Mouse (Mus musculus) hindbrain, embryonic 11.5 days (tissue): ENCODE measurements around the gene Gfod1. TPM values are rescaled to one million over a fixed set of nuclear protein-coding genes. Genes with fewer than 3 reads are reported as not detected.
A peak's percentile ranks its signal among the peaks of the same experiment; 100 is the strongest.

Source experiments
- ATAC-seq: fragments of 200-750 bp; cut with Nextera tagmentation; 2 replicates; pipeline ENCODE4 v1.8.0; 2017; ENCODE audit warnings: mild to moderate bottlenecking, moderate TSS enrichment, moderate library complexity; ENCODE audit not compliant: low FRiP score
- DNase-seq: peaks from one replicate; pipeline ENCODE4 v3.0.0-alpha.2; 2015; ENCODE audit warnings: low spot score
- H3K27ac ChIP-seq: fragments of 300-500 bp; sonication (generic); 2 replicates; pipeline ENCODE4 v1.5.1; 2014; ENCODE audit warnings: mild to moderate bottlenecking, low read depth, low read length
- H3K27me3 ChIP-seq: fragments of 300-500 bp; sonication (generic); 2 replicates; pipeline ENCODE4 v1.6.1; 2014; ENCODE audit warnings: mild to moderate bottlenecking, low read length, moderate library complexity, mixed read lengths; ENCODE audit not compliant: control insufficient read depth, insufficient read depth
- H3K36me3 ChIP-seq: fragments of 300-500 bp; sonication (generic); 2 replicates; pipeline ENCODE4 v1.6.1; 2014; ENCODE audit warnings: mild to moderate bottlenecking, low read length, moderate library complexity, mixed read lengths; ENCODE audit not compliant: control insufficient read depth, insufficient read depth
- H3K4me1 ChIP-seq: fragments of 300-500 bp; sonication (generic); replicated peaks from 2 replicates; pipeline ENCODE4 v1.6.1; 2014; ENCODE audit warnings: low read length, mixed read lengths; ENCODE audit not compliant: control insufficient read depth, insufficient read depth
- H3K4me2 ChIP-seq: fragments of 300-500 bp; sonication (generic); replicated peaks from 2 replicates; pipeline ENCODE4 v1.6.1; 2014; ENCODE audit warnings: mild to moderate bottlenecking, low read depth, low read length
- H3K4me3 ChIP-seq: fragments of 300-500 bp; sonication (generic); 2 replicates; pipeline ENCODE4 v1.5.1; 2014; ENCODE audit warnings: low read depth, low read length
- H3K9ac ChIP-seq: fragments of 300-500 bp; sonication (generic); 2 replicates; pipeline ENCODE4 v1.6.1; 2014; ENCODE audit warnings: low read depth, low read length
- H3K9me3 ChIP-seq: fragments of 300-500 bp; sonication (generic); 2 replicates; pipeline ENCODE4 v1.6.1; 2016; ENCODE audit warnings: low read length; ENCODE audit not compliant: control insufficient read depth
- WGBS: fragments of 180-500 bp; shearing (Covaris S2); extraction: QIAGEN DNeasy Blood & Tissue Kit; methylation state at CpG from one replicate; pipeline ENCODE4 v1.1.7; 2014; 5-methylcytosine and 5-hydroxymethylcytosine counted together
- polyA plus RNA-seq: library from polyadenylated mRNA; unstranded; fragments of >200 nt; fragmentation: Nextera tagmentation; extraction: Ambion mirVana; gene quantifications from 2 replicates; pipeline ENCODE4 v1.2.1, GENCODE M21; 2014

Gene Gfod1
- polyA plus RNA-seq, 1 experiment from 2014 or later = 0.77 TPM

DNA sequence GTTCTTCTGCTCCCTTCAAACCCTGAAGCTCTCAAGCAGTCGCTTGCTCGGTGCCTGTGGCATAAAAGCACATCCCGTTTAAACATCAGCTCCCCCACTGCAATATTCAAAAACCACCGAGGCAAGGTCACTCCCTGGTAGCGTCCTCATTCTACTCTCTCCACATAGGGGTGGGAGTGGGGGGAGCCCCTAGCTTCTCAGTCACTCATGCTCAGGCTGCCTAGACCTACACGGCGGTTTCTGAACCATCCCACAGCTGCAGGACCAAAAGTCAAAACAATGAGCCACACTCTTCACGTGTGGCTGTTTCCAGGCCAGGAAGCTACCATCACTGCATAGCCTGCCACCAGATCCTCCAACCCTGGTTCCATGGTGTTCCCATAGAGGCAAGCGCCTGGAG is 53.9 kb downstream of the Gfod1 start:
- Histone ChIP-seq H3K4me2 (no peak overlapping the region), H3K4me1 (no peaks in the 10 kb centered on the region), H3K36me3 (no peaks in the 10 kb centered on the region), H3K4me3 (no peak overlapping the region), H3K27me3 (no peaks in the 10 kb centered on the region), H3K9me3 (no peaks in the 10 kb centered on the region), H3K9ac (no peak overlapping the region), H3K27ac (no peak overlapping the region)
- 86% methylated on average over 9 of the region's 9 CpGs for WGBS
- ATAC-seq (no peak), DNase-seq (no peak)

DNA sequence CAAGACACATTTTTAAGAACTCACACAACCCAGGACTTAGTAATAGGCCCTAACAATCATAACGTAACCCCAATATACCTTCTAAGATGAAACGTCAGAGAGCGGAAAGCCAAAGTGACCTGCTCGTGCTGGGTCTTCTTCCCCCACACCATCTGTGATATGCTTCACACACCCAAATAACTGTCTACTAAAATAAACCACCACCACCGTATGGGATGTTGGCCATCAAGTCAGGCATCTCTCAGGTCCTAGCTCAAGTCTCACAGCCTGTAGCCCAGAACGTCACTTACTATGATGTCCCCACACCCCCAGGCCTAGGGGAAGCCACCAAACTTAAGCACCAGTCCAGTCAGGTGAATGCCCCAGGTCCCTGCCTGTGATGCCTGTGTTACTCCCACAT is 55.6 kb downstream of the Gfod1 start:
- WGBS = 92% methylated on average over 6 of the region's 6 CpGs
- H3K27me3 ChIP-seq = no peaks in the 10 kb centered on the region

DNA sequence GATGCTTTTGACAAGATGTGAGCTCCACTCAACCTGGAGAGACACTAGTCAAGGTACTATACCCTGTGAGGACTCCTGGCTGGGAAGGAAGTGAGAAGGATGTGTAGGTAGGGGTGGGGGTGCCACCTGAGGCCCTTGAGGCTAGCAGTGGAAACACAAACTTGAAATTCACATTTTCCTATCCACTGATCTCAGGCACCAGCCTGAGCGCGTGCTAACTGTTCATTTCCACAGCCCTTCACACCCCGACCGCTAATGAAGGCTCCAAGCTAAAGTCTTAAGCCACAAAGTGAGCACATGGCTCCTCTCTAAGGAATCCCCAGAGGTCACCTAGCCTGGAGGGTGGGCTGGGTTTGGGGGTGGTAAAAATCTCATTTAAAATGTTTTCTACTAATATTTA is 57.1 kb downstream of the Gfod1 start:
- no peak overlapping the region for H3K27ac ChIP-seq
- H3K4me1 ChIP-seq = no peaks in the 10 kb centered on the region
- DNase-seq (no peak), ATAC-seq (no peak)
- H3K9me3 ChIP-seq = no peaks in the 10 kb centered on the region
- no peak overlapping the region for H3K4me2 ChIP-seq
- no peak overlapping the region for H3K9ac ChIP-seq
- H3K27me3 ChIP-seq = no peaks in the 10 kb centered on the region
- no peak overlapping the region for H3K4me3 ChIP-seq
- H3K36me3 ChIP-seq = no peaks in the 10 kb centered on the region
- WGBS = 95% methylated on average over 4 of the region's 4 CpGs

More for the DNA sequence above, 55.6 kb downstream of the Gfod1 start:
- ATAC-seq (no peak), DNase-seq (no peak)
- Histone ChIP-seq H3K27ac (no peak overlapping the region), H3K4me1 (no peaks in the 10 kb centered on the region), H3K9me3 (no peaks in the 10 kb centered on the region), H3K4me3 (no peak overlapping the region), H3K36me3 (no peaks in the 10 kb centered on the region), H3K4me2 (no peak overlapping the region), H3K9ac (no peak overlapping the region)

DNA sequence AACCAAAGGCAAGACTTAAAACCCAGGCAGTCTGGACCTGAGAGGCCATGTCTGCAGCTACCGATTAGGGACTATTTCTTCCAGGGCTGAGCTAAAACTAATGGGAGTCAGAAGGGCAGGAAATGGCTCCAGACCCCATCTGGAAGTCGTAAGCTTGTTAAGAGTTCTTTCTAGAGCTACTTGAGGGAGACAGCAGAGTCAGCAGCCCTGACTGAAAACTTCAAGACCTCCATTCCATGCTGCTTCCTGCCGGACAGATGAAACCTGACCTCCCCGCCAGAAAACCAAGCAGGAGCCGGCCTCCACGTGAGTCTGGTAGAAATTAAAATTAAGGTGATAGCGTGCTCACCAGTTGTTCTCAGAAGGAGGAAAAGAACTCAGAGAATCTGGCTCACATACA is 60.2 kb downstream of the Gfod1 start:
- 62% methylated on average over 7 of the region's 7 CpGs for WGBS
- Histone ChIP-seq H3K9me3 (no peaks in the 10 kb centered on the region), H3K4me1 (no peaks in the 10 kb centered on the region), H3K27ac (no peak overlapping the region), H3K36me3 (no peaks in the 10 kb centered on the region), H3K4me3 (no peak overlapping the region), H3K27me3 (no peaks in the 10 kb centered on the region), H3K4me2 (no peak overlapping the region), H3K9ac (no peak overlapping the region)
- ATAC-seq = no peak
- no peak for DNase-seq

DNA sequence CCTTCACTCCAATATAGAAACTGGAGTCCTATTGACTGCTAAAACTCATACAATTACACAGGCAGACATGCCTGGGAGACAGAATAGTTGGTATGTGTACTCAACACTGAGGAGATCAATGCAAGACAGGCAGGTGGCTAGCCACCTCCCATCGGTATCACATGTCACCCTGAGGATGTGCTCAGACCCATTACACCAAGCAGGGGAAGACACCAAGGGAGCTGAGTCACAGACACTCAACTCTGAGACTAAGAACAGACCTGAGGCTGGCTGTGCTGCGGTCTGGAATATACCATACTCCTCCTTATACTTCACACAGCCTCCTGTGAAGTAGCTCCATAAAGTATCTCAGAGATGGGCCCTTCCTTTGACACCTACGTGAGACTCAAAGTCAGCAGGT is 60.7 kb downstream of the Gfod1 start:
- no peak overlapping the region for H3K4me3 ChIP-seq
- no peak for ATAC-seq
- no peaks in the 10 kb centered on the region for H3K9me3 ChIP-seq
- H3K27me3 ChIP-seq = no peaks in the 10 kb centered on the region
- no peak for DNase-seq
- H3K4me2 ChIP-seq = no peak overlapping the region
- H3K27ac ChIP-seq = no peak overlapping the region
- no peak overlapping the region for H3K9ac ChIP-seq
- no peaks in the 10 kb centered on the region for H3K4me1 ChIP-seq
- WGBS = 93% methylated on average over 3 of the region's 3 CpGs
- no peaks in the 10 kb centered on the region for H3K36me3 ChIP-seq

DNA sequence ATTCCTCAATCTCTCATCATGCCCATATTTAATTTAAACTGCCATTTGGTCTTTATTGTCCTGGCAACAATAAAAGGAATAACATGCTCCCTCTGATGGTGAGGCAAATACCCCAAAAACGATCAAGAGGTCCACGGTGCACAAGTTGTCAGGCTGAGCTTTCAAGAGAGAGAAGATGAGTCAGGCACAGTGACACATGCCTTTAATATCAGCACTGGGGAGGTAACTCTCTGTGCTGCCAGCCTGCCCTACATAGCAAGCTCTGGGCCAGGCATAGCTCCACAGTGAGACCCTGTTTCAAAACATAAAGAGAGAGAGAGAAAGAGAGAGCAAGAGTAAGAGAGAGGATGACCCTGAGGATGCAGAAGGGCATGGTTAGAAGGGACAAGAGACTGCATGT is 62.2 kb downstream of the Gfod1 start:
- Histone ChIP-seq H3K27ac (no peak overlapping the region), H3K27me3 (no peaks in the 10 kb centered on the region), H3K4me1 (no peaks in the 10 kb centered on the region), H3K9me3 (no peaks in the 10 kb centered on the region), H3K4me2 (no peak overlapping the region), H3K9ac (no peak overlapping the region), H3K4me3 (no peak overlapping the region), H3K36me3 (no peaks in the 10 kb centered on the region)
- no peak for ATAC-seq
- no peak for DNase-seq
- WGBS = 92% methylated on average over 2 of the region's 2 CpGs

DNA sequence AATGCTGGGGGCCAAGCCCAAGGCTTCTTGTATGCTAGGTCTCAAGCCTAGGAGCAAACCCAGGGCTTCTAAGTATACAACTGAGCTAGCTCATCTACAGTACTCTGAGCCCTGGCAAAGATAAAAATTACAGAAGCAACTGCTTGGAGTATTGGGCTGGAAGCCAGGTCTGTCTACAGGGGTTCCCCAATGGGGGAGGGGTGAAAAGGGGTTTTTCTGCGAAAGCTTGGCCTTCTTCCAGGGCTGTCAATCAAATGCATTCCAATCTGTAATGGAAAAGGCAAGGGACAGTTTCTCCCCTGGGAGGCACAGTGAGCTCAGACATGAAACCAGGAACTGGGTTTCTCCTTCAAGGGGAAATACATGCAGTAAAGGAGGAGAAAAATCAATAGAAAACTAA is 62.9 kb downstream of the Gfod1 start:
- no peak overlapping the region for H3K4me2 ChIP-seq
- ATAC-seq (no peak), DNase-seq (peak; percentile 41)
- no peak overlapping the region for H3K27ac ChIP-seq
- no peak overlapping the region for H3K4me3 ChIP-seq
- H3K9ac ChIP-seq = no peak overlapping the region
- no peaks in the 10 kb centered on the region for H3K9me3 ChIP-seq
- H3K27me3 ChIP-seq = no peaks in the 10 kb centered on the region
- H3K4me1 ChIP-seq = no peaks in the 10 kb centered on the region
- no peaks in the 10 kb centered on the region for H3K36me3 ChIP-seq
- 46% methylated on average over 1 of the region's 1 CpGs for WGBS

DNA sequence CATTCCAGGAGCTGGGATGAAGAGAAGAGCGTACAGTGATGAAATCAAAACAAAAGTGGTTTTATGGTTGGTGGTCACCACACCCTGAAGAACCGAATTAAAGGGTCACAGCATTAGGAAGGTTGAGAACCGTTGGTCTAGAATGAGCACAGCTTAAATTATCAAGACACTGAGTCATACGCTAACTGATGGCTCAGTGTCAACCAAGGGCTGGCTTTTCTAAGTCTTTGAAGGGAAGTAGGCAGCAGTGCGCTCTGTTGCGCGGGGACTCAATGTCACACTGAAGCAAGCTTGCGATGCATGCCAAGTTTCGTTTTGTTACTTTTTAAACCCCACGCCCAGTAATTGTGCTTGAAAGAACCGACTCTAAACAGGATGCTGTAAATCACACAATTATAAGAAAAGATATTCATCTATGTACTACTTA is 64.2 kb downstream of the Gfod1 start:
- ATAC-seq (no peak), DNase-seq (no peak)
- Histone ChIP-seq H3K4me1 (no peaks in the 10 kb centered on the region), H3K36me3 (no peaks in the 10 kb centered on the region), H3K9ac (no peak overlapping the region), H3K4me2 (no peak overlapping the region), H3K4me3 (no peak overlapping the region), H3K27ac (no peak overlapping the region), H3K27me3 (no peaks in the 10 kb centered on the region), H3K9me3 (no peaks in the 10 kb centered on the region)
- WGBS = 94% methylated on average over 11 of the region's 11 CpGs

DNA sequence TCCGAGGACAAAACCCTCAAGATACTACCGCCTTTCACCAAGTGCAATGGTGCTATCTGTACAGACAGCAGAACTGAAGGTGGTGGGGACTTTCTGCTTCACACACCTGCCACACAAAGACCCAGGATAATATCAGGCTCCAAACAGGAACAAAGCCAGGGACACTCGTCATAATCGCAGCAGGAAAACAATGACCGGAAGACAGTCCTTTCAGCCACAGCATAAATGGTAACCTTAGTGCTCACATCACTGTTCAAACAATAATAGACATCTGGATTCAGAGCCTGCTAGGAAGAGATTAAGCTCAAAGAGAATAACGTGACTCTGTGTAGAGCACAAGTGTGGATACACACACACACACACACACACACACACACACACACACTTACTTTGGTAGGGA is 67.3 kb downstream of the Gfod1 start:
- Histone ChIP-seq H3K4me3 (no peak overlapping the region), H3K4me1 (no peaks in the 10 kb centered on the region), H3K27me3 (no peaks in the 10 kb centered on the region), H3K9ac (no peak overlapping the region), H3K9me3 (no peaks in the 10 kb centered on the region), H3K4me2 (no peak overlapping the region), H3K27ac (no peak overlapping the region), H3K36me3 (no peaks in the 10 kb centered on the region)
- 79% methylated on average over 6 of the region's 6 CpGs for WGBS
- ATAC-seq (no peak), DNase-seq (no peak)
